Mouse (Mus musculus) layer of hippocampus, adult 9-11 months (tissue): ENCODE data around the gene Zfp971.
"Not testable (repeated sequence)": the region's sequence is repeated elsewhere in the genome, so short reads cannot be mapped to it uniquely, and the experiment has no call there.

Source experiments
- DNase-seq: peaks from one replicate; pipeline ENCODE4 v3.0.0; 2022

The Zfp971 gene

GRCm38 (mm10) chr2:178023011-178023611 lies at the start of gene Zfp971:
Gene Zfp971, plus strand, starts transcription at chr2:178023284.
- DNase-seq = peak; percentile 69

GRCm38 (mm10) chr2:177974814-177975213 lies 48.3 kb upstream of the Zfp971 start:
- DNase-seq = not testable (repeated sequence)

- not testable (repeated sequence) for DNase-seq
Measured at GRCm38 (mm10) chr2:178019486-178019885, 3.6 kb upstream of the Zfp971 start.

- not testable (repeated sequence) for DNase-seq
Measured at GRCm38 (mm10) chr2:178020773-178021172, 2.3 kb upstream of the Zfp971 start.

GRCm38 (mm10) chr2:178023861-178024260 lies 777 bp downstream of the Zfp971 start:
- not testable (repeated sequence) for DNase-seq

- DNase-seq = not testable (repeated sequence)
Measured at GRCm38 (mm10) chr2:178027601-178028000, 4.5 kb downstream of the Zfp971 start.

- peak; percentile 39 for DNase-seq
Measured at GRCm38 (mm10) chr2:178058195-178058594, 35.1 kb downstream of the Zfp971 start.

- peak; percentile 45 for DNase-seq
Measured at GRCm38 (mm10) chr2:178078166-178078717, 55.2 kb downstream of the Zfp971 start, which contains the start of gene Zfp931. Gene Zfp931, minus strand, starts transcription at chr2:178078476.
